Mouse (Mus musculus): ENCODE results near the gene Guca1b.

GRCm38 (mm10) chr17:47395376-47395913, 10.3 kb downstream of the Guca1b start:
- TF ChIP-seq EP300 (IDR thresholded peaks at IDR 0.05; ENCODE audit: low read depth) (no peak), CTCF (IDR thresholded peaks at IDR 0.05; ENCODE audit: low read depth) (no peak)

Data from liver, embryonic 14.5 days (tissue).